Mouse (Mus musculus) cerebellum, adult 2 months (tissue): ENCODE measurements around the gene Gm42372. TPM values are rescaled to one million over a fixed set of nuclear protein-coding genes. Genes with fewer than 3 reads are reported as not detected.

Experiments used
- DNase-seq, 2 experiments: peaks; one replicate each; pipeline ENCODE4 v3.0.0; 2021
- H3K27ac ChIP-seq: fragments of 200-500 bp; 2 replicates; pipeline ENCODE4 v1.5.1; 2012; ENCODE audit warnings: low read length, control low read depth, inconsistent platforms; ENCODE audit not compliant: insufficient read depth
- H3K27me3 ChIP-seq: fragments of 200-500 bp; 2 replicates; pipeline ENCODE4 v1.6.1; 2012; ENCODE audit warnings: inconsistent platforms, mild to moderate bottlenecking, low read length, moderate library complexity; ENCODE audit not compliant: control insufficient read depth, insufficient read depth
- H3K4me1 ChIP-seq: fragments of 200-500 bp; 2 replicates; pipeline ENCODE4 v1.6.1; 2011; ENCODE audit warnings: low read length; ENCODE audit not compliant: control insufficient read depth, insufficient read depth
- H3K4me3 ChIP-seq: fragments of 200-500 bp; replicated peaks from 2 replicates; pipeline ENCODE3; 2011; ENCODE audit warnings: mild to moderate bottlenecking, low read depth, low read length, control low read depth; ENCODE audit not compliant: insufficient read depth
- CTCF ChIP-seq: fragments of 200-500 bp; IDR thresholded peaks from 2 replicates; pipeline ENCODE4 v1.5.1; 2011; ENCODE audit warnings: low read depth, mild to moderate bottlenecking, control low read depth, low read length, moderate library complexity, borderline replicate concordance; ENCODE audit not compliant: insufficient read depth
- POLR2A ChIP-seq: fragments of 200-500 bp; IDR thresholded peaks from 2 replicates; pipeline ENCODE4 v1.6.1; 2011; ENCODE audit warnings: low read length, control low read depth, borderline replicate concordance; ENCODE audit not compliant: insufficient read depth
- WGBS: fragments of 180-500 bp; shearing (Covaris S2); methylation state at CpG from one replicate; pipeline ENCODE4 v1.1.7; 2018; 5-methylcytosine and 5-hydroxymethylcytosine counted together
- polyA plus RNA-seq: library from polyadenylated mRNA; depleted of rRNA; stranded (reverse); fragments of >200 nt; gene quantifications from 2 replicates; pipeline ENCODE4 v1.2.3, GENCODE M21; 2012; rRNA removed

The Gm42372 gene
- polyA plus RNA-seq, 1 experiment = 33.2 TPM

- peaks cover 51% of the 10 kb centered on the region for H3K4me1 ChIP-seq
- TF ChIP-seq CTCF (no peak), POLR2A (no peak)
- peak overlapping the region; percentile 71 for H3K27ac ChIP-seq
- 28% methylated on average over 9 of the region's 9 CpGs for WGBS
- peak; percentile 35 to 42 for DNase-seq
- H3K4me3 ChIP-seq = peak overlapping the region; percentile 88
- H3K27me3 ChIP-seq = no peaks in the 10 kb centered on the region
These were observed 43.2 kb downstream of the Gm42372 start for GRCm38 (mm10) chr7:17025896-17026622.

GRCm38 (mm10) chr7:17026710-17027587 is 44.1 kb downstream of the Gm42372 start:
- peak; percentile 65; the same call in 1 of the 2 replicates for TF ChIP-seq CTCF
- TF ChIP-seq POLR2A = no peak
- WGBS = 4% methylated on average over 24 of the region's 24 CpGs
- peak in 1 of 2 experiments; percentile 85 for DNase-seq
- Histone ChIP-seq H3K4me1 (peaks cover 42% of the 10 kb centered on the region), H3K27ac (peak overlapping the region; percentile 71), H3K27me3 (no peaks in the 10 kb centered on the region), H3K4me3 (peak overlapping the region; percentile 88)

GRCm38 (mm10) chr7:17027588-17028343 is 44.9 kb downstream of the Gm42372 start, which contains the start of gene Ppp5c:
Ppp5c (minus strand) TSS chr7:17027924.
- TF ChIP-seq POLR2A (peak; percentile 67), CTCF (no peak)
- H3K4me1 ChIP-seq = peaks cover 34% of the 10 kb centered on the region
- peak; percentile 90 to 91 for DNase-seq
- peak within 1 kb of the TSS; percentile 71 for H3K27ac ChIP-seq
- no peaks in the 10 kb centered on the region for H3K27me3 ChIP-seq
- WGBS = 0% methylated on average over 56 of the region's 58 CpGs
- H3K4me3 ChIP-seq = peak within 1 kb of the TSS; percentile 88

- Histone ChIP-seq H3K4me1 (peaks cover 22% of the 10 kb centered on the region), H3K27me3 (no peaks in the 10 kb centered on the region), H3K4me3 (no peak overlapping the region), H3K27ac (no peak overlapping the region)
- WGBS = 59% methylated on average over 7 of the region's 7 CpGs
- TF ChIP-seq POLR2A (no peak), CTCF (no peak)
- DNase-seq = no peak
These were observed 46.0 kb downstream of the Gm42372 start for GRCm38 (mm10) chr7:17028923-17029322.

- Histone ChIP-seq H3K4me3 (no peak overlapping the region), H3K27me3 (no peaks in the 10 kb centered on the region), H3K4me1 (peaks cover 9% of the 10 kb centered on the region), H3K27ac (no peak overlapping the region)
- 79% methylated on average over 7 of the region's 7 CpGs for WGBS
- DNase-seq = no peak
- TF ChIP-seq POLR2A (no peak), CTCF (no peak)
These were observed 47.4 kb downstream of the Gm42372 start for GRCm38 (mm10) chr7:17030239-17030638.

Other genes with a start within 250 kb of the Gm42372 start
- 424 and 454 TPM in 2 replicates for gene Ap2s1, start 244.7 kb upstream of the Gm42372 start, polyA plus RNA-seq
- 3.5 and 4.0 TPM in 2 replicates for gene Slc1a5, start 201.7 kb upstream of the Gm42372 start, polyA plus RNA-seq
- gene Strn4, start 167.2 kb upstream of the Gm42372 start, polyA plus RNA-seq = 158 and 160 TPM in 2 replicates
- gene Fkrp, start 166.4 kb upstream of the Gm42372 start, polyA plus RNA-seq = 38.6 and 38.9 TPM in 2 replicates
- 6.5 and 7.5 TPM in 2 replicates for gene Prkd2, start 140.2 kb upstream of the Gm42372 start, polyA plus RNA-seq
- 60.8 and 68.2 TPM in 2 replicates for gene Dact3, start 107.8 kb upstream of the Gm42372 start, polyA plus RNA-seq
- 10.0 and 14.0 TPM in 2 replicates for gene Gng8, start 91.3 kb upstream of the Gm42372 start, polyA plus RNA-seq
- 0.11 TPM in 2 replicates for gene Ptgir, start 76.6 kb upstream of the Gm42372 start, polyA plus RNA-seq
- gene Calm3, start 59.0 kb upstream of the Gm42372 start, polyA plus RNA-seq = 1,355 and 1,504 TPM in 2 replicates
- 135 and 136 TPM in 2 replicates for gene Pnmal2, start 38.4 kb upstream of the Gm42372 start, polyA plus RNA-seq
- 27.4 and 29.9 TPM in 2 replicates for gene Pnmal1, start 23.4 kb upstream of the Gm42372 start, polyA plus RNA-seq
- 0.87 and 1.2 TPM in 2 replicates for gene Ccdc8, start 9.6 kb downstream of the Gm42372 start, polyA plus RNA-seq
- gene Ppp5c, start 44.8 kb downstream of the Gm42372 start, polyA plus RNA-seq = 306 and 336 TPM in 2 replicates
- 2.1 and 4.2 TPM in 2 replicates for gene Hif3a, start 79.3 kb downstream of the Gm42372 start, polyA plus RNA-seq
- 20.8 and 22.0 TPM in 2 replicates for gene Psg16, start 91.0 kb downstream of the Gm42372 start, polyA plus RNA-seq
- 0.41 and 0.62 TPM in 2 replicates for gene Ceacam3, start 167.2 kb downstream of the Gm42372 start, polyA plus RNA-seq
- gene Psg29, start 220.4 kb downstream of the Gm42372 start, polyA plus RNA-seq = 0.24 and 0.25 TPM in 2 replicates